Mouse (Mus musculus) midbrain, postnatal 0 days (tissue): ENCODE measurements around the gene Amh. TPM values are rescaled to one million over a fixed set of nuclear protein-coding genes. Genes with fewer than 3 reads are reported as not detected.

Experiments used
- ATAC-seq: fragments of 200-750 bp; cut with Nextera tagmentation; 2 replicates; pipeline ENCODE4 v1.8.0; 2017; ENCODE audit warnings: moderate number of reproducible peaks, mild to moderate bottlenecking, moderate TSS enrichment, moderate library complexity; ENCODE audit not compliant: low FRiP score
- DNase-seq: peaks from one replicate; pipeline ENCODE4 v3.0.0-alpha.2; 2015; ENCODE audit warnings: low spot score
- H3K27ac ChIP-seq: fragments of 300-500 bp; sonication (generic); 2 replicates; pipeline ENCODE4 v1.5.1; 2014; ENCODE audit warnings: low read depth, mild to moderate bottlenecking, low read length, mixed read lengths
- H3K27me3 ChIP-seq: fragments of 300-500 bp; sonication (generic); 2 replicates; pipeline ENCODE4 v1.6.1; 2014; ENCODE audit warnings: low read length, control low read depth, mixed read lengths; ENCODE audit not compliant: insufficient read depth
- H3K36me3 ChIP-seq: fragments of 300-500 bp; sonication (generic); 2 replicates; pipeline ENCODE4 v1.6.1; 2014; ENCODE audit warnings: low read length, control low read depth, mixed read lengths; ENCODE audit not compliant: insufficient read depth
- H3K4me1 ChIP-seq: fragments of 300-500 bp; sonication (generic); 2 replicates; pipeline ENCODE4 v1.6.1; 2014; ENCODE audit warnings: mild to moderate bottlenecking, control low read depth, antibody characterized with exemption, low read length, mixed read lengths; ENCODE audit not compliant: insufficient read depth
- H3K4me2 ChIP-seq: fragments of 300-500 bp; sonication (generic); 2 replicates; pipeline ENCODE4 v1.6.1; 2014; ENCODE audit warnings: low read depth, mild to moderate bottlenecking, low read length, mixed read lengths; ENCODE audit not compliant: poor library complexity, severe bottlenecking
- H3K4me3 ChIP-seq: fragments of 300-500 bp; sonication (generic); 2 replicates; pipeline ENCODE4 v1.5.1; 2014; ENCODE audit warnings: low read depth, mild to moderate bottlenecking, low read length, moderate library complexity
- H3K9ac ChIP-seq: fragments of 300-500 bp; sonication (generic); replicated peaks from 2 replicates; pipeline ENCODE4 v1.6.1; 2014; ENCODE audit warnings: mild to moderate bottlenecking, low read length, moderate library complexity, mixed read lengths; ENCODE audit not compliant: poor library complexity, severe bottlenecking
- H3K9me3 ChIP-seq: fragments of 300-500 bp; sonication (generic); 2 replicates; pipeline ENCODE4 v1.6.1; 2016; ENCODE audit warnings: low read length, control low read depth
- CTCF ChIP-seq: IDR thresholded peaks from 2 replicates; pipeline ENCODE4 v1.5.1; 2016; ENCODE audit warnings: antibody characterized with exemption, mild to moderate bottlenecking
- WGBS: fragments of 180-500 bp; shearing (Covaris S2); extraction: QIAGEN DNeasy Blood & Tissue Kit; methylation state at CpG from one replicate; pipeline ENCODE4 v1.1.7; 2014; 5-methylcytosine and 5-hydroxymethylcytosine counted together
- polyA plus RNA-seq: library from polyadenylated mRNA; unstranded; fragments of >200 nt; fragmentation: Nextera tagmentation; extraction: Ambion mirVana; gene quantifications from 2 replicates; pipeline ENCODE4 v1.2.1, GENCODE M21; 2015
- total RNA-seq: library from RNA; depleted of rRNA; stranded (reverse); fragments of >200 nt; gene quantifications from 2 replicates; pipeline ENCODE4 v1.2.3, GENCODE M21; 2014

Gene Amh
- total and polyA plus RNA-seq, 2 experiments from 2014 or later: 0.82 TPM; not detected in 1

DNA sequence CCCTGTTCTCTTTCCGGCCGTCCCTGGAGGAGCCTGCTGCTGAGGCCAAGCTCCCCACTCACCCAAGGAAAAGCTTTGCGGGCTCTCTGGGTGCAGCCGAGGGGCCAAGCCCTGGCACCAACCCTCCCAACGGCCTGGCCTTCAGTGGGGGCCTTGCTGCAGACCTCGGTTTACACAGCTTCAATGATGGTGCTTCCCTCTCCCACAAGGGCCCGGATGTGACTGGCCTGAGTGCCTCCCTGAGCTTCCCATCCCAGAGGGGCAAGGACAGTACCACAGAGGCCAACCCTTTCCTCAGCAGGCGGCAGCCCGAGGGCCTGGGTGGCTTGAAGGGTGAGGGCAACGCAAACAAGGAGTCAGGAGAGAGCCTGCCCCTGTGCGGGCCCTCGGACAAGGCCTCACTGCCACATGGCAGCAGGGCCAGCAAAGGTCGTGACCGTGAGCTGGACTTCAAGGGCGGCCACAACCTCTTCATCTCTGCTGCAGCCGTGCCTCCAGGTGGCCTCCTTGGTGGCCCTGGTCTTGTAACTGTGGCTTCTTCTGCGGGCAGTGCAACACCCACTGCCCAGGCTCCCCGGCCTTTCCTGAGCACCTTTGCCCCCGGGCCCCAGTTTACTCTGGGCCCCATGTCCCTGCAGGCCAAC lies 14.2 kb upstream of the Amh start:
- H3K9ac ChIP-seq: no peak overlapping the region
- no peak overlapping the region for H3K4me3 ChIP-seq
- no peak for TF ChIP-seq CTCF
- H3K27ac ChIP-seq: no peak overlapping the region
- no peaks in the 10 kb centered on the region for H3K4me1 ChIP-seq
- peaks cover 86% of the 10 kb centered on the region for H3K36me3 ChIP-seq
- no peak overlapping the region for H3K4me2 ChIP-seq
- no peaks in the 10 kb centered on the region for H3K9me3 ChIP-seq
- no peaks in the 10 kb centered on the region for H3K27me3 ChIP-seq
- ATAC-seq: no peak
- DNase-seq: no peak
- WGBS: 90% methylated on average over 19 of the region's 19 CpGs

DNA sequence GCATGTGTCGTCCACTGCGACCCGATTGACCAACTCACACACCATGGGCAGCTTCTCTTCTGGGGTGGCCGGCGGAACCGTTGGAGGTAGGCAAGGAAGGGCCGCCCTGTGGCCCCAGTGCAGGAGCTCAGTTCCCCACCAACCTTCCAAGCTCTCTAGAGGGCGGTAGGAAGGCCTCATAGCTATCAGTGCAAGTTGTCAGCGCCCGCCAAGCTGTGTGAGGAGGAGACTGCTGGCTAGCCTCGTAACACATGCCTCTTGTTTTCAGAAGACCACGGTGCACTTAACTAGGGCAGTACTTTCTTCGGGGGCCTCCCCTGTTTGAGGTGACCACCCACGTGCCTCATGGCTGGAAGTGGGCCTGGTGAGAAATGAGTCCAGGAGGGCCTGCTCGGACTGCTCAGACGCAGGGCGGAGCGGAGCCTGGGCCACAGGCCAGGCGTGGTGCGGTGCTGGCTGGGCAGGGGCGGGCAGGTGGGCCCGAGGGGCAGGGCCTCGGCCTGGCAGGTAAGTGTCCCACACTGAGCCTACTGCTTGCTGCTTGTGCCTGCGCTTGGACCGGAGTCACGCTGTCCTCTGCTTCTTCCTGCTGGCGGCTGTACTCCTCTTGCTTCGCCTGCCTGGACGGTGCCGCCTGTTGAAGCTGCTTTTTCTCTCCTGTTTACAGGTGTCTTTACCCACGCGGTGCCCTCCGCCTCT lies 13.4 kb upstream of the Amh start:
- H3K4me2 ChIP-seq: no peak overlapping the region
- DNase-seq (no peak), ATAC-seq (no peak)
- no peaks in the 10 kb centered on the region for H3K27me3 ChIP-seq
- H3K36me3 ChIP-seq: peaks cover 86% of the 10 kb centered on the region
- H3K27ac ChIP-seq: no peak overlapping the region
- H3K4me3 ChIP-seq: no peak overlapping the region
- no peak overlapping the region for H3K9ac ChIP-seq
- no peaks in the 10 kb centered on the region for H3K9me3 ChIP-seq
- TF ChIP-seq CTCF: no peak
- H3K4me1 ChIP-seq: no peaks in the 10 kb centered on the region
- WGBS: 85% methylated on average over 33 of the region's 33 CpGs

DNA sequence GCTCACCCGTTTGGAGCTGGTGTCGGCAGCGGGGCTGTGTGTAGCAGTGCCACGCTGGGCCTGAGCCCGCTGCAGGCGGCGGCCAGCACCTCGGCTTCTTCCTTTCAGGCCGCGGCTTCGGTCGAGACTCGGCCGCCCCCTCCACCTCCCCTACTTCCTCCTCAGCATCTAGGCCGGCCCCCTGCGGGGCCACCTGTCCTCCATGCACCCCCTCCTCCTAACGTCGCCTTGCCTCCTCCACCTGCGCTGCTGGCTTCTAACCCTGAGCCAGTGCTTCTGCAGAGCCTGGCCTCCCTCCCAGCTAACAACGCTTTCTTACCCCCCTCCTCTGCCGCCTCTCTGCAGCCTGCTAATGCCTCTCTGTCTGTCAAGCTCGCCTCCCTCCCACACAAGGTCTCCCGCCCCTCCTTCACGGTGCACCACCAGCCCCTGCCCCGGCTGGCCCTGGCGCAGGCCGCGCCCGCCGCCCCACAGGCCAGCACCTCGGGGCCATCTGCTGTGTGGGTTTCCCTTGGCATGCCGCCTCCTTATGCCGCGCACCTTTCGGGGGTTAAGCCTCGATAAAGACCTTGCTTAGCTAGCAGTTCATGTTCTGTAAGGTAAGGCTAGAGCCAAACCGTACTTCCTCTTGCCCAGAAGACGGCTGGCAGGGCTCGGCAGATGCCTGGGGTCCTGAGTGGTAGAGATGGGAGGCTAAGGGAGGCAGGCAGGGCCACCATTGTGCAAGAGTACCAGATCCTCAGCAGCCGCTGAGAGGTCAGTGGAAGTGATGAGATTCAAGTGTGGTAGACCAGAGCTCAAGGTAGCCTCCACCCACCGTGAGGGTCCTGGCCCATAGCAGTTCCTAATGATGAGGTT lies 12.6 kb upstream of the Amh start:
- 71% methylated on average over 41 of the region's 41 CpGs for WGBS
- DNase-seq: peak; percentile 23
- no peak for ATAC-seq

DNA sequence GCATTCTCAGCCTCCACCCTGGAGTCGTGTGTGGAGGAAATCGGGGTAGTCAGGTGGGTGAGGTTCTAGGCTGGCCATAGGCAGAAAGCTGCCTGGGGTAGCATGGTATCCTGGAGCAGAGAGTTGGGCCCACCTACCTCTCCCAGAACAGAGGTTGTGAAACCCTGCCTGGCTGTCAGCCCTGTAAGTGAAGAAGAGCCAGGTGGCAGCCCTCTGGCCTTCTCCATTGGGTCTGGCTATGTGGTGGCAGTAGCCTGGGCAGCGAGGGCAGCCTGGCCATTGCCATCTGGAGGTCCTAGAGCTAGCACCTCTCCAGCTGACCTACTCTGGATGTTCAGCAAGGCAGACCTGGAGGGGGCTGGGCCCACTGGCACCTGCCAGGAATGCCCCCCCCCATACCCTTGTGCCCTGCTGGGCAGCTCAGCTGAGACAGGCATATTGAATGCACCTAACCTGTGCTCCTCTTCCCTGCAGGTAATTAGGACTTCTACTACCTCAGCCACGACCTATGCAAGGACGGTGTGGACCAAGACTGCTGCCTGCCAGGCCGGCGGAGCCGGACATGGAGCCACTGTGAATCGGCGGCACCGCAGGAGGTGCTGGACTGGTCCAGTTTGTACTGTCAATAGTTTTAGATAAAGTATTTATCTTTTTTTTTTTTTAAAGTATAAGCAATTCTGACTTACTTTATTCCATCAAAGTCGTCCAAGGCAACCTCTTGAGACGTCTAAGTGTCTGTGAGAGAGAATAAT lies 11.8 kb upstream of the Amh start:
- Histone ChIP-seq H3K4me2 (no peak overlapping the region), H3K36me3 (peaks cover 71% of the 10 kb centered on the region), H3K4me1 (peaks cover 7% of the 10 kb centered on the region; the same call in 1 of the 2 replicates), H3K9me3 (no peaks in the 10 kb centered on the region), H3K27me3 (no peaks in the 10 kb centered on the region), H3K9ac (no peak overlapping the region), H3K27ac (no peak overlapping the region; the same call in 1 of the 2 replicates), H3K4me3 (no peak overlapping the region)
- no peak for ATAC-seq
- no peak for DNase-seq
- WGBS: 91% methylated on average over 13 of the region's 13 CpGs
- no peak for TF ChIP-seq CTCF

More for the DNA sequence above, 12.6 kb upstream of the Amh start:
- no peak overlapping the region for H3K4me3 ChIP-seq
- no peaks in the 10 kb centered on the region for H3K27me3 ChIP-seq
- H3K36me3 ChIP-seq: peaks cover 79% of the 10 kb centered on the region
- no peaks in the 10 kb centered on the region for H3K9me3 ChIP-seq
- peaks cover 7% of the 10 kb centered on the region; the same call in 1 of the 2 replicates for H3K4me1 ChIP-seq
- no peak for TF ChIP-seq CTCF
- no peak overlapping the region; the same call in 1 of the 2 replicates for H3K27ac ChIP-seq
- no peak overlapping the region for H3K9ac ChIP-seq
- H3K4me2 ChIP-seq: no peak overlapping the region

DNA sequence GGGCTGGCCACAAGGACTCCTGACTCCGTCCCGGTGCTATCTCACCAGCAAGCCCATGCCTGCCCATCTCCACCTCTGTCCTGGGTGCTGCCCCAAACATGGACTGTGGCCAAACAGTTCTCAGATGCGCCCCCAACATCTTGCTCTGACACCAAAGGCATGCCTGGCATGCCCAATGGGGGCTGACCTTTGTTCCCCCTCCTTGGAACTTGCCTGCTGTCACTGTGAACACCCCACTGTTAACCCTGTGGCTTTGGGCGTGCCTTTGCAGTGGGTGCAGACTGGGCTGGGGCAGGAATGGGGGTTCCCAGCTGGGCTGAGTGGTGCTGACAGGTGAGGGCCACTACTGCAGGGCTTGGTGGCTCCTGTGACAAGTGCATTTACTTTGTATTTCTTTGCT lies 11.2 kb upstream of the Amh start:
- TF ChIP-seq CTCF: no peak
- H3K27ac ChIP-seq: no peak overlapping the region
- no peak overlapping the region for H3K4me3 ChIP-seq
- no peaks in the 10 kb centered on the region for H3K9me3 ChIP-seq
- no peaks in the 10 kb centered on the region for H3K27me3 ChIP-seq
- H3K4me2 ChIP-seq: no peak overlapping the region
- WGBS: 88% methylated on average over 4 of the region's 4 CpGs
- H3K4me1 ChIP-seq: peaks cover 7% of the 10 kb centered on the region; the same call in 1 of the 2 replicates
- peaks cover 65% of the 10 kb centered on the region for H3K36me3 ChIP-seq
- DNase-seq: no peak
- no peak for ATAC-seq
- H3K9ac ChIP-seq: no peak overlapping the region
